Comparison of ENCODE assay signal across 14 mouse cellular contexts in the genomic region with DNA sequence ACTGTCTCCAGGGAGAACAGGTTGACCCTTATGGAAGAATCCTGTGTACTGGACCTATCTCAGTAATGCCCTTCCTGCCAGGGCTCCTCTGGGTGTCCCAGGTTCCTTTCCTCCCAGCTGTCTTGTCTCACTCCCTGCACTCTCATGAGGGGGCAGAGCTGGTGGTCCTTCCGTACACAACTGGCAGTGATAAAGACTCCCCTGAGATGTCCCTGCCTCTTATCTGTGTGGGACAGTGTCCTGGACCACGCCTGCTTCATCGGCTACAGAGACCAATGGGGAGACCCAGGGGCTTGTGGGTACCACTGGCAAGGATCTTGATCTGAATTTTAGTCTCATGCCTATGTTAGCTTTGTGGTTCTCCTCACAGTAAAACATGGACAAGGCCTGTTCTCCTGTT. TPM values are rescaled to one million over a fixed set of nuclear protein-coding genes. Genes with fewer than 3 reads are reported as not detected.
A peak's percentile ranks its signal among the peaks of the same experiment; 100 is the strongest.
DNase-seq lines count a peak whose midpoint lies in the region; ATAC-seq lines count a peak whose summit lies in the region.
"Had no signal": no experiment of that assay in that cellular context is flagged by ENCODE, and none has a peak within 500 bp of the region (broad histone marks: within the 10 kb centered on the region; RNA-seq: fewer than 3 reads in every experiment).

No protein-coding gene starts in this region.

- WGBS in embryonic facial prominence, embryonic 12.5 days = 81% methylated on average over 3 of the region's 3 CpGs
- WGBS in embryonic facial prominence, embryonic 10.5 days = 87% methylated on average over 3 of the region's 3 CpGs
- 83% methylated on average over 3 of the region's 3 CpGs for WGBS in midbrain, embryonic 12.5 days
- 90% methylated on average over 3 of the region's 3 CpGs for WGBS in midbrain, embryonic 11.5 days
- WGBS in liver, embryonic 11.5 days = 36% methylated on average over 3 of the region's 3 CpGs
- 72% methylated on average over 3 of the region's 3 CpGs for WGBS in stomach, embryonic 16.5 days

- no peaks in the 10 kb centered on the region for H3K9me3 ChIP-seq in embryonic facial prominence, embryonic 12.5 days
- no peaks in the 10 kb centered on the region for H3K9me3 ChIP-seq in embryonic facial prominence, embryonic 10.5 days
- no peaks in the 10 kb centered on the region for H3K9me3 ChIP-seq in midbrain, embryonic 12.5 days
- no peaks in the 10 kb centered on the region for H3K9me3 ChIP-seq in midbrain, embryonic 11.5 days (ENCODE audit: control insufficient read depth, low read length)
- no peaks in the 10 kb centered on the region for H3K9me3 ChIP-seq in liver, embryonic 11.5 days (ENCODE audit: control insufficient read depth, low read length)
- H3K9me3 ChIP-seq in stomach, embryonic 16.5 days (replicated peaks; ENCODE audit: control insufficient read depth, low read length) = no peaks in the 10 kb centered on the region
- H3K9me3 ChIP-seq: intestine, embryonic 15.5 days; limb, embryonic 15.5 days; neural tube, embryonic 12.5 days had no signal

- ATAC-seq in embryonic facial prominence, embryonic 12.5 days (ENCODE audit: insufficient number of reproducible peaks, insufficient read depth, low FRiP score, low TSS enrichment) = peak; percentile 35; the same call in 1 of the 2 replicates
- ATAC-seq in midbrain, embryonic 12.5 days (ENCODE audit: low FRiP score, low read depth) = no peak
- no peak for ATAC-seq in midbrain, embryonic 11.5 days (ENCODE audit: low FRiP score)
- peak; percentile 97 for ATAC-seq in liver, embryonic 11.5 days (replicated peaks; ENCODE audit: low FRiP score)
- ATAC-seq in stomach, embryonic 16.5 days (ENCODE audit: insufficient read depth, low FRiP score) = peak; percentile 56; the same call in 1 of the 2 replicates
- ATAC-seq: intestine, embryonic 15.5 days had no signal

- no peak for DNase-seq in embryonic facial prominence, embryonic 10.5 days (ENCODE audit: low spot score)
- DNase-seq in midbrain, embryonic 11.5 days (ENCODE audit: low spot score, missing footprints) = no peak
- no peak for DNase-seq in liver, embryonic 11.5 days (ENCODE audit: low spot score)
- no peak for DNase-seq in kidney, postnatal 14 days
- no peak for DNase-seq in cerebellum, postnatal 14 days
- DNase-seq: adrenal gland, postnatal 14 days; cerebellum, adult 11-12 months; thymus, postnatal 36 days had no signal

- H3K4me2 ChIP-seq in embryonic facial prominence, embryonic 12.5 days (replicated peaks) = no peak overlapping the region
- no peak overlapping the region for H3K4me2 ChIP-seq in midbrain, embryonic 12.5 days (replicated peaks)
- H3K4me2 ChIP-seq in midbrain, embryonic 11.5 days = no peak overlapping the region
- H3K4me2 ChIP-seq in liver, embryonic 11.5 days = peak overlapping the region; percentile 68
- H3K4me2 ChIP-seq in stomach, embryonic 16.5 days (ENCODE audit: low read depth, low read length) = no peak overlapping the region
- H3K4me2 ChIP-seq: intestine, embryonic 15.5 days; limb, embryonic 15.5 days had no signal

- H3K27me3 ChIP-seq in embryonic facial prominence, embryonic 12.5 days = no peaks in the 10 kb centered on the region
- no peaks in the 10 kb centered on the region for H3K27me3 ChIP-seq in embryonic facial prominence, embryonic 10.5 days (replicated peaks; ENCODE audit: low read depth, poor library complexity, severe bottlenecking)
- H3K27me3 ChIP-seq in midbrain, embryonic 12.5 days = no peaks in the 10 kb centered on the region
- no peaks in the 10 kb centered on the region for H3K27me3 ChIP-seq in midbrain, embryonic 11.5 days (ENCODE audit: control insufficient read depth, insufficient read depth, low read length)
- no peaks in the 10 kb centered on the region for H3K27me3 ChIP-seq in liver, embryonic 11.5 days (replicated peaks; ENCODE audit: control insufficient read depth, insufficient read depth, low read length)
- no peaks in the 10 kb centered on the region for H3K27me3 ChIP-seq in stomach, embryonic 16.5 days (ENCODE audit: control insufficient read depth, insufficient read depth, low read length)
- H3K27me3 ChIP-seq: intestine, embryonic 15.5 days; limb, embryonic 15.5 days; neural tube, embryonic 12.5 days had no signal

- H3K27ac ChIP-seq in embryonic facial prominence, embryonic 12.5 days = no peak overlapping the region
- H3K27ac ChIP-seq in embryonic facial prominence, embryonic 10.5 days (replicated peaks) = no peak overlapping the region
- H3K27ac ChIP-seq in midbrain, embryonic 12.5 days (replicated peaks) = 0 out of 2 replicates have a peak overlapping the region, but pooled peaks have one; percentile 26
- no peak overlapping the region; the same call in 1 of the 2 replicates for H3K27ac ChIP-seq in midbrain, embryonic 11.5 days (ENCODE audit: low read depth, low read length)
- H3K27ac ChIP-seq in liver, embryonic 11.5 days (ENCODE audit: low read depth, low read length) = peak overlapping the region; percentile 81
- no peak overlapping the region for H3K27ac ChIP-seq in stomach, embryonic 16.5 days (ENCODE audit: low read length)
- H3K27ac ChIP-seq: intestine, embryonic 15.5 days; neural tube, embryonic 12.5 days had no signal

- no peak overlapping the region for H3K9ac ChIP-seq in embryonic facial prominence, embryonic 12.5 days
- H3K9ac ChIP-seq in midbrain, embryonic 12.5 days (replicated peaks) = no peak overlapping the region
- H3K9ac ChIP-seq in midbrain, embryonic 11.5 days (ENCODE audit: low read length) = no peak overlapping the region
- peak overlapping the region; percentile 31 for H3K9ac ChIP-seq in liver, embryonic 11.5 days (ENCODE audit: low read depth, low read length)
- no peak overlapping the region for H3K9ac ChIP-seq in stomach, embryonic 16.5 days (ENCODE audit: low read length)
- H3K9ac ChIP-seq: intestine, embryonic 15.5 days; limb, embryonic 15.5 days; neural tube, embryonic 12.5 days had no signal

- peaks cover 94% of the 10 kb centered on the region for H3K36me3 ChIP-seq in embryonic facial prominence, embryonic 12.5 days
- H3K36me3 ChIP-seq in embryonic facial prominence, embryonic 10.5 days (replicated peaks) = peaks cover 100% of the 10 kb centered on the region
- H3K36me3 ChIP-seq in midbrain, embryonic 12.5 days = peaks cover 90% of the 10 kb centered on the region
- peaks cover 38% of the 10 kb centered on the region for H3K36me3 ChIP-seq in midbrain, embryonic 11.5 days (ENCODE audit: control insufficient read depth, insufficient read depth, low read length)
- H3K36me3 ChIP-seq in liver, embryonic 11.5 days (ENCODE audit: control insufficient read depth, insufficient read depth, low read length) = peaks cover 29% of the 10 kb centered on the region
- H3K36me3 ChIP-seq in stomach, embryonic 16.5 days (ENCODE audit: control insufficient read depth, insufficient read depth, low read length) = peaks cover 11% of the 10 kb centered on the region

- H3K4me1 ChIP-seq in embryonic facial prominence, embryonic 12.5 days = peaks cover 36% of the 10 kb centered on the region
- peaks cover 65% of the 10 kb centered on the region for H3K4me1 ChIP-seq in embryonic facial prominence, embryonic 10.5 days
- peaks cover 75% of the 10 kb centered on the region for H3K4me1 ChIP-seq in midbrain, embryonic 12.5 days
- peaks cover 2% of the 10 kb centered on the region; the same call in 1 of the 2 replicates for H3K4me1 ChIP-seq in midbrain, embryonic 11.5 days (ENCODE audit: control insufficient read depth, insufficient read depth, low read length)
- H3K4me1 ChIP-seq in liver, embryonic 11.5 days (replicated peaks; ENCODE audit: control insufficient read depth, insufficient read depth, low read length) = peaks cover 53% of the 10 kb centered on the region
- H3K4me1 ChIP-seq in stomach, embryonic 16.5 days (ENCODE audit: control insufficient read depth, insufficient read depth, low read length) = peaks cover 8% of the 10 kb centered on the region; the same call in 1 of the 2 replicates

- no peak overlapping the region for H3K4me3 ChIP-seq in embryonic facial prominence, embryonic 12.5 days
- H3K4me3 ChIP-seq in embryonic facial prominence, embryonic 10.5 days = no peak overlapping the region
- no peak overlapping the region for H3K4me3 ChIP-seq in midbrain, embryonic 12.5 days
- no peak overlapping the region for H3K4me3 ChIP-seq in midbrain, embryonic 11.5 days (ENCODE audit: low read depth, low read length)
- peak overlapping the region; percentile 39 for H3K4me3 ChIP-seq in liver, embryonic 11.5 days (ENCODE audit: low read depth, low read length)
- no peak overlapping the region for H3K4me3 ChIP-seq in stomach, embryonic 16.5 days (replicated peaks; ENCODE audit: low read length)
- H3K4me3 ChIP-seq: intestine, embryonic 15.5 days; limb, embryonic 15.5 days; neural tube, embryonic 12.5 days had no signal

RNA-seq across cellular contexts. Expression of gene Ssbp3, which starts 12.4 kb away (rescaled TPM):
- 275 and 279 TPM in 2 replicates for polyA plus RNA-seq in embryonic facial prominence, embryonic 12.5 days (2016; fragmentation: Nextera tagmentation; extraction: Ambion mirVana)
- polyA plus RNA-seq in embryonic facial prominence, embryonic 10.5 days (2016; fragmentation: Nextera tagmentation; extraction: Ambion mirVana) = 147 TPM in 2 replicates
- polyA plus RNA-seq in midbrain, embryonic 12.5 days (2016; fragmentation: Nextera tagmentation; extraction: Ambion mirVana) = 277 and 309 TPM in 2 replicates
- polyA plus RNA-seq in midbrain, embryonic 11.5 days (2014; fragmentation: Nextera tagmentation; extraction: Ambion mirVana) = 124 and 132 TPM in 2 replicates
- polyA plus RNA-seq in liver, embryonic 11.5 days (2014; fragmentation: Nextera tagmentation; extraction: Ambion mirVana) = 71.1 and 89.0 TPM in 2 replicates
- 48.4 and 52.8 TPM in 2 replicates for polyA plus RNA-seq in stomach, embryonic 16.5 days (2015; fragmentation: Nextera tagmentation; extraction: Ambion mirVana)

Comparison
In these comparisons a context has a peak if more than half of its experiments do, and no peak if none do; other contexts are left out.
1. H3K27ac ChIP-seq: peak in midbrain, embryonic 12.5 days (single experiment) and liver, embryonic 11.5 days (single experiment); none in embryonic facial prominence, embryonic 12.5 days (single experiment), embryonic facial prominence, embryonic 10.5 days (single experiment), midbrain, embryonic 11.5 days (single experiment) and stomach, embryonic 16.5 days (single experiment).
2. ATAC-seq: peak in embryonic facial prominence, embryonic 12.5 days (single experiment), liver, embryonic 11.5 days (single experiment) and stomach, embryonic 16.5 days (single experiment); none in midbrain, embryonic 12.5 days (single experiment) and midbrain, embryonic 11.5 days (single experiment).